Mouse (Mus musculus) forebrain, postnatal 0 days (tissue): ENCODE results near the gene Stk4. TPM values are rescaled to one million over a fixed set of nuclear protein-coding genes. Genes with fewer than 3 reads are reported as not detected.

Source experiments
- ATAC-seq: fragments of 200-750 bp; cut with Nextera tagmentation; 2 replicates; pipeline ENCODE4 v1.8.0; 2017; ENCODE audit warnings: mild to moderate bottlenecking, moderate library complexity
- DNase-seq: peaks from one replicate; pipeline ENCODE4 v3.0.0-alpha.2; 2015
- H3K27ac ChIP-seq: fragments of 300-500 bp; sonication (generic); 2 replicates; pipeline ENCODE4 v1.5.1; 2014; ENCODE audit warnings: low read depth, mild to moderate bottlenecking, antibody characterized with exemption, low read length, moderate library complexity, mixed read lengths
- H3K27me3 ChIP-seq: fragments of 300-500 bp; sonication (generic); 2 replicates; pipeline ENCODE4 v1.6.1; 2014; ENCODE audit warnings: mild to moderate bottlenecking, low read length, mixed read lengths; ENCODE audit not compliant: insufficient read depth
- H3K36me3 ChIP-seq: fragments of 300-500 bp; sonication (generic); 2 replicates; pipeline ENCODE4 v1.6.1; 2014; ENCODE audit warnings: mild to moderate bottlenecking, moderate library complexity; ENCODE audit not compliant: insufficient read depth
- H3K4me1 ChIP-seq: fragments of 300-500 bp; sonication (generic); 2 replicates; pipeline ENCODE4 v1.6.1; 2014; ENCODE audit warnings: antibody characterized with exemption; ENCODE audit not compliant: insufficient read depth
- H3K4me2 ChIP-seq: fragments of 300-500 bp; sonication (generic); 2 replicates; pipeline ENCODE4 v1.6.1; 2014; ENCODE audit warnings: low read depth, mild to moderate bottlenecking, moderate library complexity
- H3K4me3 ChIP-seq: fragments of 300-500 bp; sonication (generic); 2 replicates; pipeline ENCODE4 v1.5.1; 2014; ENCODE audit warnings: low read depth, low read length, mixed read lengths
- H3K9ac ChIP-seq: fragments of 300-500 bp; sonication (generic); 2 replicates; pipeline ENCODE4 v1.6.1; 2014; ENCODE audit warnings: mild to moderate bottlenecking
- H3K9me3 ChIP-seq: fragments of 300-500 bp; sonication (generic); 2 replicates; pipeline ENCODE4 v1.6.1; 2016; ENCODE audit warnings: low read length
- CTCF ChIP-seq: sonication (generic); IDR thresholded peaks from 2 replicates; pipeline ENCODE4 v1.5.1; 2016; ENCODE audit warnings: antibody characterized with exemption, control low read depth, low read depth
- WGBS: fragments of 180-500 bp; shearing (Covaris S2); extraction: QIAGEN DNeasy Blood & Tissue Kit; methylation state at CpG from one replicate; pipeline ENCODE4 v1.1.7; 2014; 5-methylcytosine and 5-hydroxymethylcytosine counted together
- polyA plus RNA-seq: library from polyadenylated mRNA; unstranded; fragments of >200 nt; fragmentation: Nextera tagmentation; extraction: Ambion mirVana; gene quantifications from 2 replicates; pipeline ENCODE4 v1.2.1, GENCODE M21; 2015
- total RNA-seq: library from RNA; depleted of rRNA; stranded (reverse); fragments of >200 nt; gene quantifications from 2 replicates; pipeline ENCODE4 v1.2.3, GENCODE M21; 2014

Gene Stk4
- total and polyA plus RNA-seq, 2 experiments from 2014 or later: 19.3 to 36.1 TPM

- no peaks in the 10 kb centered on the region for H3K4me1 ChIP-seq
- H3K9me3 ChIP-seq: no peaks in the 10 kb centered on the region
- DNase-seq (no peak), ATAC-seq (no peak)
- TF ChIP-seq CTCF: no peak
- H3K4me2 ChIP-seq: no peak overlapping the region
- no peak overlapping the region for H3K4me3 ChIP-seq
- no peak overlapping the region for H3K27ac ChIP-seq
- 83% methylated on average over 11 of the region's 11 CpGs for WGBS
- peaks cover 54% of the 10 kb centered on the region for H3K36me3 ChIP-seq
- H3K9ac ChIP-seq: no peak overlapping the region
- no peaks in the 10 kb centered on the region for H3K27me3 ChIP-seq
Measured at GRCm38 (mm10) chr2:164098603-164099250, 28.6 kb downstream of the Stk4 start.

- DNase-seq (no peak), ATAC-seq (no peak)
- no peak for TF ChIP-seq CTCF
- H3K9me3 ChIP-seq: no peaks in the 10 kb centered on the region
- no peak overlapping the region for H3K4me2 ChIP-seq
- H3K4me3 ChIP-seq: no peak overlapping the region
- WGBS: 61% methylated on average over 1 of the region's 1 CpGs
- no peaks in the 10 kb centered on the region for H3K27me3 ChIP-seq
- no peaks in the 10 kb centered on the region for H3K4me1 ChIP-seq
- no peak overlapping the region for H3K27ac ChIP-seq
- H3K9ac ChIP-seq: no peak overlapping the region
- peaks cover 58% of the 10 kb centered on the region for H3K36me3 ChIP-seq
Measured at GRCm38 (mm10) chr2:164101936-164102335, 31.8 kb downstream of the Stk4 start.

- Histone ChIP-seq H3K36me3 (peaks cover 58% of the 10 kb centered on the region), H3K4me2 (no peak overlapping the region), H3K27me3 (no peaks in the 10 kb centered on the region), H3K4me3 (no peak overlapping the region), H3K9me3 (no peaks in the 10 kb centered on the region), H3K27ac (no peak overlapping the region), H3K9ac (no peak overlapping the region), H3K4me1 (no peaks in the 10 kb centered on the region)
- ATAC-seq (no peak), DNase-seq (no peak)
- 86% methylated on average over 3 of the region's 3 CpGs for WGBS
- no peak for TF ChIP-seq CTCF
Measured at GRCm38 (mm10) chr2:164102366-164102765, 32.2 kb downstream of the Stk4 start.

GRCm38 (mm10) chr2:164103501-164103900, 33.4 kb downstream of the Stk4 start:
- H3K4me3 ChIP-seq: no peak overlapping the region
- DNase-seq (peak; percentile 81), ATAC-seq (no peak; the same call in 1 of the 2 replicates)
- no peak overlapping the region for H3K4me2 ChIP-seq
- H3K27ac ChIP-seq: no peak overlapping the region
- H3K36me3 ChIP-seq: peaks cover 49% of the 10 kb centered on the region
- H3K4me1 ChIP-seq: no peaks in the 10 kb centered on the region
- no peaks in the 10 kb centered on the region for H3K9me3 ChIP-seq
- H3K9ac ChIP-seq: no peak overlapping the region
- H3K27me3 ChIP-seq: no peaks in the 10 kb centered on the region
- 15% methylated on average over 4 of the region's 4 CpGs for WGBS
- TF ChIP-seq CTCF: peak; percentile 93

GRCm38 (mm10) chr2:164106287-164107035, 36.3 kb downstream of the Stk4 start:
- no peak overlapping the region for H3K27ac ChIP-seq
- H3K27me3 ChIP-seq: no peaks in the 10 kb centered on the region
- H3K36me3 ChIP-seq: peaks cover 22% of the 10 kb centered on the region
- H3K9me3 ChIP-seq: no peaks in the 10 kb centered on the region
- no peak for TF ChIP-seq CTCF
- H3K4me3 ChIP-seq: no peak overlapping the region
- DNase-seq (no peak), ATAC-seq (no peak)
- H3K4me2 ChIP-seq: no peak overlapping the region
- no peaks in the 10 kb centered on the region for H3K4me1 ChIP-seq
- H3K9ac ChIP-seq: no peak overlapping the region
- 67% methylated on average over 14 of the region's 14 CpGs for WGBS

- Histone ChIP-seq H3K36me3 (peaks cover 20% of the 10 kb centered on the region), H3K4me3 (no peak overlapping the region), H3K4me2 (no peak overlapping the region), H3K9me3 (no peaks in the 10 kb centered on the region), H3K27ac (no peak overlapping the region), H3K9ac (no peak overlapping the region), H3K27me3 (no peaks in the 10 kb centered on the region), H3K4me1 (no peaks in the 10 kb centered on the region)
- TF ChIP-seq CTCF: no peak
- no peak for ATAC-seq
- WGBS: 70% methylated on average over 16 of the region's 16 CpGs
- DNase-seq: no peak
Measured at GRCm38 (mm10) chr2:164107125-164107874, 37.2 kb downstream of the Stk4 start.

GRCm38 (mm10) chr2:164108501-164108900, 38.4 kb downstream of the Stk4 start:
- Histone ChIP-seq H3K4me3 (no peak overlapping the region), H3K4me1 (no peaks in the 10 kb centered on the region), H3K9me3 (no peaks in the 10 kb centered on the region), H3K4me2 (no peak overlapping the region), H3K36me3 (peaks cover 13% of the 10 kb centered on the region), H3K27ac (no peak overlapping the region), H3K9ac (no peak overlapping the region), H3K27me3 (no peaks in the 10 kb centered on the region)
- no peak for TF ChIP-seq CTCF
- WGBS: 45% methylated on average over 4 of the region's 4 CpGs
- DNase-seq: no peak
- no peak for ATAC-seq
